Mouse (Mus musculus): ENCODE measurements around the gene Dse.
"Not testable (repeated sequence)": the region's sequence is repeated elsewhere in the genome, so short reads cannot be mapped to it uniquely, and the experiment has no call there.

Gene Dse

DNA sequence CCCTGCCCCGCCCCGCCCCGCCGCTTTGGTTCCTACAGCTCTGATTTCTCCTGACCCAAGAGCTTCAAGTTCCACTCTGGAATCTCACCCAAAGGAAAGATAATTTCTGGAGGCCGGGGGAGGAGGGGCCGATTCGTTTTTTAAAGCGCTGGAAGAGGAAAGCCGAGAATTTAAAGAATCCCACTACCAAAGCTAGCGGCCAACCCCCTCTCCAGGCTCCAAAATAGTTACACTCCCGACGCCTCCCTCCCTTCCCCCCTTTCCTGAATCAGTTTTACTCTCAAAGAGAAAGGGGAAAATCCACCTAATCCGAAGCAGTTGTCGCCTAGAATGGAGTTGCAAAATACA, at the start of gene Dse:
Gene Dse (minus strand): TSS at position 213 of the 348 bp plus-strand sequence.
- no peak for DNase-seq (ENCODE audit: low spot score in 2 of 2)

DNA sequence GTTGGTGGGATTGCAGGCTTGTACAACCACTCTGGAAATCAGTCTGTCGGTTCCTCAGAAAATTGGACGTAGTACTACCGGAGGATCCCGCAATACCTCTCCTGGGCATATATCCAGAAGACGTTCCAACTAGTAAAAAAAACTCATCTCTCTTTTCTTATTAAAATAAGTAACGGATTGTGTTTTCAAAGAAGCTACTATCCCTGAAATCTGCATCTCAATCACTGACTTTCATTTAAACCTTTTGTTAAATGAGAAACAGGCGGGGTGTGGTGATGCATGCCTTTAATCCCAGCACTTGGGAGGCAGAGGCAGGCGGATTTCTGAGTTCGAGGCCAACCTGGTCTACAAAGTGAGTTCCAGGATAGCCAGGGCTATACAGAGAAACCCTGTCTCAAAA, 45.3 kb upstream of the Dse start:
- DNase-seq (ENCODE audit: low spot score in 2 of 2) = not testable (repeated sequence)

GRCm38 (mm10) chr10:34249594-34249993, 42.1 kb upstream of the Dse start:
- DNase-seq (ENCODE audit: low spot score in 2 of 2) = no peak

DNA sequence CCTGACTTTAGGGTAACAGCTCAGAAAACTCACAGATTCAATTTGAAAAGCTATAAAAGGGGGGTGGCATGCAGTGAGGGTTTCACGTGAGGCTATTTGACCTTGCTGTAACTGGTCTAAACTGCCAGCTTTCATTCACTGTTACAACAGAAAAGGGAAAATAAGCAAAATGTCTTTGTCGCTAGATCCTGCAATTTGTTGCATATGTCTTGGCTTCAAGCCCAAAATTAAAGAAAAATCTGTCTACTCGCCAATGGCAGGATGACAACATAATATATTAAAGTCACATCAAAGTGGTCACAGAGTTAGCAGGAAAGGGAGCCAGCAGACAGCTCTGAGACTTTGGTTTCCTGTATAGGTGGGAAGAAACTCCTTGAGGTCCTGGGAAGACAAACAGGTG, 40.2 kb upstream of the Dse start:
- no peak for DNase-seq (ENCODE audit: low spot score in 2 of 2)

DNA sequence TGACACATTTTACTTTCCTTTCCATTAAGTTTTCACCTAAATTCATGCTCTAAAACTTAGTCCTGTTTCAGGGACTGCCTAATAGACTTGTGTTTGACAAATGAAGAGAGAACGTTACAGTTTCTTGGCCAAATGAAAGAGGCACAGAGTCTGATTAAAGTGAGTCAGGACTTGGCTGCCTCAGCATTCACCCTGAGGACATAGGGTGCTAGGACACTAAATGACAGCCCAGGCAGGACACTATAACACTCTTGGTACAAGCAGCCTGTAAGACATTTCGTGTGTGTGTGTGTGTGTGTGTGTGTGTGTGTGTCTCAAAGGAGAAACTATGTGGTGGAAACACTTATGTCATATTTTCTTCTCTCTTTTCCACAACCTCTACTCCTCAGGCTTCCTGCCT, 38.6 kb upstream of the Dse start:
- no peak for DNase-seq (ENCODE audit: low spot score in 2 of 2)

GRCm38 (mm10) chr10:34244745-34245144, 37.2 kb upstream of the Dse start:
- DNase-seq (ENCODE audit: low spot score in 2 of 2) = no peak

- DNase-seq (ENCODE audit: low spot score in 2 of 2) = no peak
Observed at GRCm38 (mm10) chr10:34238536-34238935, 31.0 kb upstream of the Dse start.

- no peak for DNase-seq (ENCODE audit: low spot score in 2 of 2)
Observed at GRCm38 (mm10) chr10:34236569-34236968, 29.1 kb upstream of the Dse start.

DNA sequence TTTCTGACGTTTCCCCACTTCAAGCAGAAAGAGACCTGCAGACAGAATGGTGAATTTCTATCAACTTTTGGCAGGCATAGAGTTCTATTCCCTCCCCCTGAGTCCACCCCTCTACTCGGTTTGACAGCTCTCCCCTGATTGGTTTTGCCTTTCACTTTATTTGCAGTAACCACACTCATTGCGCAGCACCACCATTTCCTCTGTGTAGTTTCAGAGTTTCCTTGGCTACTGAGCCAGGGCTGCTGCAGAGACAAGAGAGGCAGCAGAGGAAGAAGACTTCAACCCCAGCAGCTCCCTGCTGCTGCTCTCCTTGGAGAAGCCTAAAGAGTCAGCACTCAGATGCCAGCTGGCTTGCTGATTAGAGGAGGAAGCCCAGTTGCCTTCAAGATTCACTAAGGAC, 27.9 kb upstream of the Dse start:
- DNase-seq (ENCODE audit: low spot score in 2 of 2) = no peak

GRCm38 (mm10) chr10:34233931-34234745, 26.6 kb upstream of the Dse start:
- DNase-seq (ENCODE audit: low spot score in 2 of 2) = no peak

GRCm38 (mm10) chr10:34233418-34233817, 25.9 kb upstream of the Dse start:
- no peak for DNase-seq (ENCODE audit: low spot score in 2 of 2)

GRCm38 (mm10) chr10:34230121-34230675, 22.7 kb upstream of the Dse start:
- no peak for DNase-seq (ENCODE audit: low spot score in 2 of 2)

- DNase-seq (ENCODE audit: low spot score in 2 of 2) = no peak
Observed at GRCm38 (mm10) chr10:34229491-34229890, 22.0 kb upstream of the Dse start.

- DNase-seq (ENCODE audit: low spot score in 2 of 2) = no peak
Observed at GRCm38 (mm10) chr10:34223660-34224059, 16.1 kb upstream of the Dse start.

- no peak for DNase-seq (ENCODE audit: low spot score in 2 of 2)
Observed at GRCm38 (mm10) chr10:34221909-34222620, 14.6 kb upstream of the Dse start.

DNA sequence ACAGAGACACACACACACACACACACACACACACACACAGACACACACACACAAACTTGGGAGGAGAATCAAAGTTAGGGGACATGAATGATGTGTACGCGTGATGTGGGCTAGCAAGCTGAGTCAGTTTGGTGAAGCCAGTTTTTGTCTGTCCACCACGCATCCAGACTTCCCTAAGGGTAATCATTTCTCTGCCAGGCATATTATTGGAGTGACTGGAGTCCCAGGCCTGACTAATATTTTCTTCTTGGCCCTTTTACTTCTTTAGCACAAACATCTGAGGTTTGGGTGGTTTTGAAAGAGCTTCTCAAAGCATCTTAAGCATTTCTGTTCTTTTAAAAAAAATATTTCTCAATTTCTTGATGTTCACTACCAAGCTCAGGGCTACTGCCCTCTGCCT, 10.7 kb upstream of the Dse start:
- DNase-seq (ENCODE audit: low spot score in 2 of 2) = no peak

GRCm38 (mm10) chr10:34215667-34216066, 8.2 kb upstream of the Dse start:
- no peak for DNase-seq (ENCODE audit: low spot score in 2 of 2)

GRCm38 (mm10) chr10:34209951-34210350, 2.4 kb upstream of the Dse start:
- no peak for DNase-seq (ENCODE audit: low spot score in 2 of 2)

DNA sequence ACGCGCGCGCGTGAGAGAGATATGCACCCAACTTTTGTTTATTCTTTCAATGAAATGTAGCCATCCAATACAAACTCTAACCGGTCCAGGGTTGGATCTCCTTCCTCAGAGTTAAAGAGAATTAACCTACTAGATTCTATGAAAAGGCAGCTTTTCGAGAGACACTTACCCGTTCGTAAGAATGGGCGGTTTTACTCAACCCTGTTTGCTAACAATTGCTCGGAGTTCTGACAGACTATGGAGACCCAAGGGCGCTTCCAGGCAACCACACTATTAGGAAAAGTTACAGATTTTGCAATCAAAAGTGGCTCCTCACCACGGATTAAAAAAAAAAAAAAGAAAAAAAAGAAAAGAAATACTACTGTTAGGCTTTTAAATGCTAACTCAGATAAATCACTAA, 516 bp upstream of the Dse start:
- no peak for DNase-seq (ENCODE audit: low spot score in 2 of 2)

- DNase-seq (ENCODE audit: low spot score in 2 of 2) = peak; percentile 74
Observed at GRCm38 (mm10) chr10:34206783-34207502, 572 bp downstream of the Dse start.

DNA sequence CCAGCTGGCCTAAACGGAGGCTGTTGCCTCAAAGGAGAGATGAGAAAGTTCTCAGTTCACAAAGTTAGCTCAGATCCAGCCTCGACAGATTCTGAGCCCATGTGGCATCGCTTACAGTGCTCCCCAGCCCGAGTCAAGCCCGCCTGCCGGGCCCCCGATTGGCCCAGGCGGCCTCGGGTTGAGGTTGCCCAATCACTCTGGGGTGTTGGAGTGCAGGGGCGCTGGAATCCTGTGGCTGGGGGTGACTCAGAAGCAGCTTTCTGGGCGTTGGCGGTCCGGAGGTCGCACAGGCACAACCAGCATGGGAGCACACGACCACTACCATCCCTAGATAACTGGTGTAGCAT, 1.1 kb downstream of the Dse start:
- peak; percentile 34 to 62 for DNase-seq (ENCODE audit: low spot score in 2 of 2)

- no peak for DNase-seq (ENCODE audit: low spot score in 2 of 2)
Observed at GRCm38 (mm10) chr10:34205825-34206224, 1.7 kb downstream of the Dse start.
